Mouse (Mus musculus) ES-Bruce4 (cell line): ENCODE data around the gene Gemin7.

Source experiments
- CTCF ChIP-seq: IDR thresholded peaks from one replicate; pipeline ENCODE4 v1.8.1; 2011; ENCODE audit warnings: low read depth, low read length
- EP300 ChIP-seq: IDR thresholded peaks from 2 replicates; pipeline ENCODE4 v1.6.1; 2011; ENCODE audit warnings: low read depth, low read length; ENCODE audit not compliant: insufficient read depth
- POLR2A ChIP-seq: IDR thresholded peaks from one replicate; pipeline ENCODE4 v1.8.1; 2011; ENCODE audit warnings: low read length; ENCODE audit not compliant: insufficient read depth

GRCm38 (mm10) chr7:19563884-19564283 is 13.5 kb downstream of the Gemin7 start:
- no peak for TF ChIP-seq CTCF
- TF ChIP-seq EP300: no peak
- no peak for TF ChIP-seq POLR2A
